In genomic region chr3:138875936-138876335, GRCm38 (mm10) we compare ENCODE assay signal across 12 mouse cellular contexts.
"Had no signal": no experiment of that assay in that cellular context is flagged by ENCODE, and none has a peak within 500 bp of the region (broad histone marks: within the 10 kb centered on the region; RNA-seq: fewer than 3 reads in every experiment).

No protein-coding gene starts in this region.

- H3K36me3 ChIP-seq: kidney, embryonic 15.5 days; liver, embryonic 13.5 days had no signal

- H3K9me3 ChIP-seq: kidney, embryonic 15.5 days; limb, embryonic 12.5 days; liver, embryonic 13.5 days; midbrain, embryonic 13.5 days; neural tube, embryonic 15.5 days had no signal

- H3K27me3 ChIP-seq: kidney, embryonic 15.5 days; limb, embryonic 12.5 days; liver, embryonic 13.5 days; midbrain, embryonic 13.5 days; neural tube, embryonic 15.5 days had no signal

- H3K4me2 ChIP-seq: kidney, embryonic 15.5 days; limb, embryonic 12.5 days; liver, embryonic 13.5 days; midbrain, embryonic 13.5 days; neural tube, embryonic 15.5 days had no signal

- H3K4me3 ChIP-seq: kidney, embryonic 15.5 days; limb, embryonic 12.5 days; liver, embryonic 13.5 days; midbrain, embryonic 13.5 days; myocyte; neural tube, embryonic 15.5 days had no signal

- H3K4me1 ChIP-seq: liver, embryonic 13.5 days had no signal

- DNase-seq: kidney, adult 2 months; kidney, postnatal 14 days; layer of hippocampus, postnatal 36 days; liver; liver, embryonic 13.5 days; liver, postnatal 0 days; lung, postnatal 10 days had no signal

- H3K9ac ChIP-seq: kidney, embryonic 15.5 days; limb, embryonic 12.5 days; liver, embryonic 13.5 days; liver, postnatal 0 days; midbrain, embryonic 13.5 days; neural tube, embryonic 15.5 days had no signal

- ATAC-seq: liver, postnatal 0 days; midbrain, embryonic 13.5 days had no signal

- H3K27ac ChIP-seq: kidney, embryonic 15.5 days; liver, embryonic 13.5 days; midbrain, embryonic 13.5 days had no signal
